ENCODE assay signal across 20 mouse cellular contexts in genomic region chr13:30252692-30253091, GRCm38 (mm10).
DNase-seq lines count a peak whose midpoint lies in the region; ATAC-seq lines count a peak whose summit lies in the region.
"Had no signal": no experiment of that assay in that cellular context is flagged by ENCODE, and none has a peak within 500 bp of the region (broad histone marks: within the 10 kb centered on the region; RNA-seq: fewer than 3 reads in every experiment).

No protein-coding gene starts in this region.

- H3K4me2 ChIP-seq in embryonic facial prominence, embryonic 14.5 days (ENCODE audit: low read depth, low read length): no peak overlapping the region
- no peak overlapping the region for H3K4me2 ChIP-seq in forebrain, embryonic 11.5 days (ENCODE audit: low read depth, low read length, severe bottlenecking)
- H3K4me2 ChIP-seq: embryonic facial prominence, embryonic 15.5 days; liver, embryonic 15.5 days had no signal

- H3K9ac ChIP-seq in embryonic facial prominence, embryonic 14.5 days (ENCODE audit: low read depth, low read length): no peak overlapping the region
- no peak overlapping the region for H3K9ac ChIP-seq in forebrain, embryonic 11.5 days (ENCODE audit: low read length)
- H3K9ac ChIP-seq: embryonic facial prominence, embryonic 15.5 days; forebrain, postnatal 0 days; liver, embryonic 15.5 days had no signal

- H3K27me3 ChIP-seq in embryonic facial prominence, embryonic 14.5 days (replicated peaks; ENCODE audit: control insufficient read depth, insufficient read depth, low read length): no peaks in the 10 kb centered on the region
- no peaks in the 10 kb centered on the region for H3K27me3 ChIP-seq in embryonic facial prominence, embryonic 10.5 days (replicated peaks; ENCODE audit: low read depth, poor library complexity, severe bottlenecking)
- peaks cover 6% of the 10 kb centered on the region; the same call in 1 of the 2 replicates for H3K27me3 ChIP-seq in heart, embryonic 10.5 days (ENCODE audit: insufficient read depth, poor library complexity, severe bottlenecking)
- no peaks in the 10 kb centered on the region for H3K27me3 ChIP-seq in forebrain, embryonic 11.5 days (ENCODE audit: control insufficient read depth, insufficient read depth, low read length)
- H3K27me3 ChIP-seq: embryonic facial prominence, embryonic 15.5 days; liver, embryonic 15.5 days; megakaryocyte, embryonic 14.5 days had no signal

- H3K9me3 ChIP-seq in embryonic facial prominence, embryonic 14.5 days (ENCODE audit: control insufficient read depth, low read length): no peaks in the 10 kb centered on the region
- no peaks in the 10 kb centered on the region for H3K9me3 ChIP-seq in embryonic facial prominence, embryonic 10.5 days
- H3K9me3 ChIP-seq in heart, embryonic 10.5 days: no peaks in the 10 kb centered on the region
- no peaks in the 10 kb centered on the region for H3K9me3 ChIP-seq in forebrain, embryonic 11.5 days (ENCODE audit: control insufficient read depth, low read length)
- H3K9me3 ChIP-seq: embryonic facial prominence, embryonic 15.5 days; hindbrain, embryonic 10.5 days; liver, embryonic 15.5 days; megakaryocyte, embryonic 14.5 days had no signal

- 20% methylated on average over 3 of the region's 3 CpGs for WGBS in embryonic facial prominence, embryonic 14.5 days
- WGBS in embryonic facial prominence, embryonic 10.5 days: 53% methylated on average over 3 of the region's 3 CpGs
- 24% methylated on average over 3 of the region's 3 CpGs for WGBS in heart, embryonic 10.5 days
- 75% methylated on average over 3 of the region's 3 CpGs for WGBS in forebrain, embryonic 11.5 days

- no peaks in the 10 kb centered on the region for H3K36me3 ChIP-seq in embryonic facial prominence, embryonic 14.5 days (ENCODE audit: control insufficient read depth, insufficient read depth, low read length)
- H3K36me3 ChIP-seq in embryonic facial prominence, embryonic 10.5 days (replicated peaks): no peaks in the 10 kb centered on the region
- no peaks in the 10 kb centered on the region for H3K36me3 ChIP-seq in heart, embryonic 10.5 days
- H3K36me3 ChIP-seq in forebrain, embryonic 11.5 days (ENCODE audit: control insufficient read depth, insufficient read depth, low read length): no peaks in the 10 kb centered on the region
- H3K36me3 ChIP-seq: embryonic facial prominence, embryonic 15.5 days; hindbrain, embryonic 10.5 days; liver, embryonic 15.5 days had no signal

- H3K4me1 ChIP-seq in embryonic facial prominence, embryonic 14.5 days (ENCODE audit: control insufficient read depth, insufficient read depth, low read length): no peaks in the 10 kb centered on the region
- peaks cover 40% of the 10 kb centered on the region for H3K4me1 ChIP-seq in embryonic facial prominence, embryonic 10.5 days
- peaks cover 30% of the 10 kb centered on the region for H3K4me1 ChIP-seq in heart, embryonic 10.5 days
- no peaks in the 10 kb centered on the region for H3K4me1 ChIP-seq in forebrain, embryonic 11.5 days (replicated peaks; ENCODE audit: control insufficient read depth, insufficient read depth, low read length)
- H3K4me1 ChIP-seq: liver, embryonic 15.5 days had no signal

- intact Hi-C loops in heart, postnatal 14 days (cut with DNase I): loop anchor here (5.0 to 10.0 kb wide), 2 partner anchors 55 to 268 kb away; partner anchors contain the start of gene E2f3
- intact Hi-C loops in left cerebral cortex, postnatal 14 days (cut with DNase I): loop anchor here (10.0 kb wide), 1 partner anchor 268 kb away; the partner anchor contains the start of gene E2f3

- ATAC-seq in embryonic facial prominence, embryonic 14.5 days (ENCODE audit: low read depth): no peak; the same call in 1 of the 2 replicates
- ATAC-seq in forebrain, embryonic 11.5 days (replicated peaks; ENCODE audit: low FRiP score): no peak
- ATAC-seq: forebrain, postnatal 0 days had no signal

- H3K27ac ChIP-seq in embryonic facial prominence, embryonic 14.5 days (replicated peaks; ENCODE audit: low read depth, low read length): no peak overlapping the region
- H3K27ac ChIP-seq in embryonic facial prominence, embryonic 10.5 days (replicated peaks): no peak overlapping the region
- H3K27ac ChIP-seq in heart, embryonic 10.5 days: 0 out of 2 replicates have a peak overlapping the region, but pooled peaks have one; percentile 3
- no peak overlapping the region for H3K27ac ChIP-seq in forebrain, embryonic 11.5 days (ENCODE audit: low read depth, low read length)
- H3K27ac ChIP-seq: embryonic facial prominence, embryonic 15.5 days; hindbrain, embryonic 10.5 days; liver, embryonic 15.5 days had no signal

- DNase-seq in embryonic facial prominence, embryonic 14.5 days (ENCODE audit: low spot score): peak; percentile 31
- DNase-seq in embryonic facial prominence, embryonic 10.5 days (ENCODE audit: low spot score): no peak
- no peak for DNase-seq in heart, embryonic 10.5 days (ENCODE audit: low spot score)
- no peak for DNase-seq in heart, postnatal 14 days
- peak; percentile 22 for DNase-seq in NIH3T3 (ENCODE audit: low read depth)
- DNase-seq in lung, postnatal 36 days: peak; percentile 57
- no peak for DNase-seq in forebrain, embryonic 11.5 days (ENCODE audit: low spot score)
- no peak for DNase-seq in left cerebral cortex, postnatal 14 days (ENCODE audit: low spot score in 2 of 2)
- DNase-seq: adrenal gland, postnatal 25 days; cerebellum, adult 11 months; cerebellum, postnatal 10 days; forebrain, postnatal 0 days; kidney, adult 11 months; midbrain, embryonic 14.5 days; right cerebral cortex, postnatal 14 days; thymus, postnatal 36 days had no signal

- H3K4me3 ChIP-seq in embryonic facial prominence, embryonic 14.5 days (ENCODE audit: low read depth, low read length): no peak overlapping the region
- H3K4me3 ChIP-seq in embryonic facial prominence, embryonic 10.5 days: no peak overlapping the region
- no peak overlapping the region for H3K4me3 ChIP-seq in heart, embryonic 10.5 days
- H3K4me3 ChIP-seq in forebrain, embryonic 11.5 days (ENCODE audit: low read depth, low read length): no peak overlapping the region
- H3K4me3 ChIP-seq: embryonic facial prominence, embryonic 15.5 days; hindbrain, embryonic 10.5 days; liver, embryonic 15.5 days; megakaryocyte, embryonic 14.5 days had no signal

Comparison
In these comparisons a context has a peak if more than half of its experiments do, and no peak if none do; other contexts are left out.
1. DNase-seq: peak in embryonic facial prominence, embryonic 14.5 days (single experiment), NIH3T3 (single experiment) and lung, postnatal 36 days (single experiment); none in embryonic facial prominence, embryonic 10.5 days (single experiment), heart, embryonic 10.5 days (single experiment), heart, postnatal 14 days (0 of 2), forebrain, embryonic 11.5 days (single experiment) and left cerebral cortex, postnatal 14 days (0 of 2).